Mouse (Mus musculus): Measurements from ENCODE around the gene Klf13.

Gene Klf13

GRCm38 (mm10) chr7:63879583-63879982, 59.1 kb downstream of the Klf13 start:
- no peak for DNase-seq

- no peak for DNase-seq
These were observed 61.1 kb downstream of the Klf13 start for GRCm38 (mm10) chr7:63877610-63878009.

GRCm38 (mm10) chr7:63876640-63877039, 62.1 kb downstream of the Klf13 start:
- DNase-seq, result no peak

GRCm38 (mm10) chr7:63875686-63876085, 63.0 kb downstream of the Klf13 start:
- no peak for DNase-seq

GRCm38 (mm10) chr7:63873880-63874279, 64.8 kb downstream of the Klf13 start:
- DNase-seq, result no peak

- DNase-seq, result no peak
These were observed 67.0 kb downstream of the Klf13 start for GRCm38 (mm10) chr7:63871698-63872097.

- no peak for DNase-seq
These were observed 70.3 kb downstream of the Klf13 start for GRCm38 (mm10) chr7:63868356-63868918.

- DNase-seq, result no peak
These were observed 72.8 kb downstream of the Klf13 start for GRCm38 (mm10) chr7:63865911-63866310.

GRCm38 (mm10) chr7:63863046-63863445, 75.7 kb downstream of the Klf13 start:
- no peak for DNase-seq

GRCm38 (mm10) chr7:63861123-63861522, 77.6 kb downstream of the Klf13 start:
- no peak for DNase-seq

- peak; percentile 93 for DNase-seq
These were observed 80.1 kb downstream of the Klf13 start for GRCm38 (mm10) chr7:63858571-63859152.

GRCm38 (mm10) chr7:63857771-63858417, 80.8 kb downstream of the Klf13 start:
- DNase-seq, result no peak

GRCm38 (mm10) chr7:63855283-63855682, 83.4 kb downstream of the Klf13 start:
- DNase-seq, result peak; percentile 88

GRCm38 (mm10) chr7:63851841-63852533, 86.7 kb downstream of the Klf13 start:
- peak; percentile 37 for DNase-seq
